Mouse (Mus musculus) G1E-ER4 (cell line): ENCODE results near the gene Arhgap42. TPM values are rescaled to one million over a fixed set of nuclear protein-coding genes. Genes with fewer than 3 reads are reported as not detected.

Experiments used
- GATA1 ChIP-seq: IDR thresholded peaks from one replicate; pipeline ENCODE4 v1.8.0; 2012; ENCODE audit warnings: low read length, inconsistent platforms
- polyA plus RNA-seq: library from polyadenylated mRNA; stranded (reverse); fragments of >175 nt; gene quantifications from 2 replicates; pipeline ENCODE4 v1.2.3, GENCODE M21; 2012

Arhgap42 gene
- polyA plus RNA-seq, result not detected in 2 replicates

DNA sequence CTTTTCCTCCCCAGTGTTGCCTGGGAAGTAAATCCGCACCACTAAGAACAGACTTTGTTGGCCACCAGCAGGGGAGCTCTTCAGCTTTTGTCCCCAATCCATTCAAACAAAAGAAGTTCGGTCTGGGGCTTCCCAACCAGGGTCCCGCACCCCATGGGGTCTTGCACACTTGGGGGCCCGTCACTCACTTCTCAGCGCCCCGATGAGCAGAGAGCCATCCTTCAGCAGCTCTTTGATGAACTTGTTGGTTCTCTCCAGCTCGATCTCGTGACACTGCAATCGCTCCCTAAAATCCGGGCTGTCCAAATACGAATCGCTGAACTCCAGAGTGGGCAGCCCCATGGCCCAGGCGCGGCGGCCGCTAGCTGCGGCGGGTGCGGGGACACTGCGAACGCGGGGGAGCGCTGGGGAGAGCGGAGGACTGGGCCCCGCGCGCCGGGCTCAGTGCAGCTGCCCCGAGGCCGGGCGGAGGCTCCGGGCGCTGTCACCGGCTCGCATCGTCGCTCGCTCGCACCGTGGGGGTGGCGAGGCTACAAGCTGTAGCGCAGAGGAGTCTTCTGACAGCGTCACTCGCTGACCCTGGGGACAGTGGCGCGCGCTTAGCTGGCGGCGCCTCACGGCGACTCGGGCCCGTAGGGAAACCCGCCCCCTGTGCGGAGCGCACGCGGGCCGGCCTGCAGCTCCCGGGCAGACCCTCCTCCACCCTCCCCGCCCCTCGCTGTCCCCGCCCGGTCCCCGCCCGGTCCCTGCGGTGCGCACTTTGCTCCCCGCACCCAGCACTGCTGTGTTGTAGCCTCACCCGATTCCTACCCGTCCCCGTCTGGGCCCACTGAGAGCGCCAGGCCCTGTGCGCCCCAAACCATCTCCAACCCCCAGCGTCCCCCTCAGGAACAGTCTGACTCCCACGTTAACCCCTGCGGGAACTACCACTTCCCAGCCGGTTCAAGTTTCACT is at the start of gene Arhgap42:
Arhgap42 (minus strand) TSS at position 664 of the 954 bp plus-strand sequence.
- TF ChIP-seq GATA1, result no peak

DNA sequence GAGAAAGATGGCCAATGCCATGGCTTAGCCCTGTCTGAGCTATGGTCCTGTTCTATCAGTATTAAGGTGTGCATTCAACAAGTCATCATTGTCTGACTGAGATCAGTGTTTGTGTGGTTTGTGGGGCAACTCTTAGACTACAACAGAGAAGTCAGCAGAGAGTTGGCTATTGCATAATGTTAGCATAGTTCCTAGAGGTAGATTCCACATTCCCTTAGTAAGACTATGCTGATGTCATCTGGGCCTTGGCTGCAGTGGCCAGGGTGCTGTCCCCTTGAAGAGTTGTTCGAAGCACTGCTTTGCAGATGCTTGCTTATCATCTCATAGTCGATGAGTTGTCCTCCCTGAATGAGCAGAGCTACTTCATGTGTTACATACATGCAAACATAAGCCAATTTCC is 49.2 kb upstream of the Arhgap42 start:
- no peak for TF ChIP-seq GATA1

DNA sequence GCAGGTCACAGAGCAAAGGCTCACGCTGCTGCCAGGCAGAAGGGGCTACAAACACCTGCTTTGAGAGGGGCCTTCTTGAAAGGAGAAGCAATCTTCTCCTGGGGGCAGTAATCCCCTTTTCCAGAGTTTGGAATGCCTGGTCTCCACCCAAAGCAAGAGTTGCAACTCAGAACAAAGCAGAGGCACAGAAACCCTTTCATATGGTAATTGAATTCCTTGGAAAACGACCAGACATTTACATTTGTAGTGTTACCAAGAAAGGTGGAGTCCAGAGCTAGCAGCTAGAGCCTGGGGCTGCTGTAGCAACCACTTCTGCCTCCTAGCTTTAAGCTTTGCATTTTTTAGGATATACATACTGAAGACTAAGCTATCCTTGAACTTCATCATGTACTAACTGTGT is 30.4 kb upstream of the Arhgap42 start:
- TF ChIP-seq GATA1, result no peak

DNA sequence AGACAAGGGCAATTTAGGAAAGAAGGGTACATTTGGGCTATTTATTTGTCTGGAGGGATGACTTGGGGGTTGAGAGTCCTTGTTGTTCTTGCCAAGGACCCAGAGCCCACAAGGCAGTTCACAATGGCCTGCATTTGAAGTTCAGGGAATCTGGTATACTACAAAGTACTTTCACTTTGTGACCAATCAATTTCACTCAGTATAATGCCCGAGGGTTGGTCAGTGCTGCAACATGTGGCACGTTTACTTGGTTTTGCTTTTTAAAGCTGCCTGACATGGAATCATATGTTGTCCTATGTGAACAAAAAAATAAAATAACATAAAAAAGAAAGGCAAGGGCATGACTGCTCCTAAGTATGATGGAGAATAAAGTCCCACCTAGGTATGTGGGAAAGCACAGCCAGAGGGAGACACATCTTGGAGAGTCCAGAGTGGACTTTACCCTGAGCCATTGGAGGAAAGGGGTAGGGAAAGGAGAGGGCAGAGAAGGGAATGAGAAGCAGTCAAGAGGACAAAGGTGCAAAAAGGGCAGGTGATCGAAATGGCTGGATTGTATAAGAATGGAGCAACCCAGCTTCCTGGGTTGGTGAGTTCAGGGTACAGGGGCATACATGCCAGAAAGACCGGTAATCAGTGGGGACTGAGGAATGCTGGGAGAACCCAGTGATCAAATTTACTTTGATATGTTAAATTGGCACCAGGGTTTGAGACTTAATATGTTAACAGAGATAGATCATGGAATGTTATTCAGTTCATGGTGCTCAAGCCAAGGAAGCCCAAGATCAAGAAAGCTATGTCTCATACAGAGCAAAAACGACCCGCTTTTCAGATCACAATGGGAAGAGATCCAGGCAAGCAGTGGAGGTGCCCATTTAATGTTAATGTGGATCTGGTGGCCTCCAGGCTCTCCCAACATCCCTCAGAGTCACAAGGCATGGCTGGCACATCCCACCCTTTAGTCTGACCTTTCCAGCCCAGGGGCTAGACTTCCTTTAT is 29.0 kb upstream of the Arhgap42 start:
- no peak for TF ChIP-seq GATA1

DNA sequence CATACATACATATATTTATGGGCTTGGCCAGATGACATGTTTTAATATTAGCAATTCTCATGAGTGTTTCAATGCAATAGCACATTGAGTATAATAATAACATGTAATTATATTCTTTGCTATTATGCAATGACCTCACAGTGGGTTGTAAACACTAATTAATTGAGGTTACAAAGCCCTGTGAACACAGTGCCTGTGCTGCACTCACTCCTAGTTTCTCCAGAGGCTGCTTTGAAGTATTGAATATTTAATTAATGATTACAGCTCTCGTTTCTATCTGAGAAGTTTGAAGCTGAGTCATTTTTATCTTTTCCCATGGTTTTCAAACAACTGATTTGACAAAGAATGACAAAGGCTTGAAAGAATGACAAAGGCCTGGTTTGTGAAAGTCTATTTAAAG is 24.6 kb upstream of the Arhgap42 start:
- TF ChIP-seq GATA1, result no peak

DNA sequence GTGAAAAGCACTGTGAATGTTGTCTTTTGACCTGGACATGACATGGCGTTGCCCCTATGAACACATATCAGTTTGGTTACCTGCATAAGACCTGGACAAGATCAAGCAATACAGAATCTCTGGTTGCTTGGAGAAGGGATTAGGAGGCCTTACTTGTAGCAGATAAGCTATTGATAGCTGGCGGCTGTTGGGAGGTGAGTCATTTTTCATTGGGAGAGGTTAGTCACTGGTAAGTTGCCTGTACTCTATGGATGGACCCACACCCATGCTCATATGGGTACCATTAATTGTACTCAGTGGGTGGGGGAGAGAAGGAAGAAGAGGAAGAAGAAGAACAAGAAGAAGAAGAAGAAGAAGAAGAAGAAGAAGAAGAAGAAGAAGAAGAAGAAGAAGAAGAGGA is 23.6 kb upstream of the Arhgap42 start:
- TF ChIP-seq GATA1, result no peak

DNA sequence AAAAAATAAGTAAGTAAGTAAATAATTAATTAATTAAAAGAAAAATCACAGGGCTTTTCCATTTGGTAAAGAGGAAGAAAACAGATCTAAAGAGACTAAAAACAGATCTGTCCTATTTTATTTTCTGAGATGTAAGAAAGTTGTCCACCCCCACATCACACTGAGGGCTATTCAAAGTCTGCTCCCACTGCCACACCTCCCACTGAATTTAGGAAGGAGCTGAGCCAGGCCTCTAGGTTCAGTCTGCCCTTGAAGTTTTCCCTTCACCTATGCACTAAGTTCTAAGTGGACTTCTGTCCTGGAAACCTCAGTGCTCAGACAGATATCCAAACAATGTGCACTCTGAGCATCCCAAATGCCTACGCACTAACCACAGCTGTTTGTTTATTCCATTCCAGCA is 15.9 kb upstream of the Arhgap42 start:
- TF ChIP-seq GATA1, result no peak

DNA sequence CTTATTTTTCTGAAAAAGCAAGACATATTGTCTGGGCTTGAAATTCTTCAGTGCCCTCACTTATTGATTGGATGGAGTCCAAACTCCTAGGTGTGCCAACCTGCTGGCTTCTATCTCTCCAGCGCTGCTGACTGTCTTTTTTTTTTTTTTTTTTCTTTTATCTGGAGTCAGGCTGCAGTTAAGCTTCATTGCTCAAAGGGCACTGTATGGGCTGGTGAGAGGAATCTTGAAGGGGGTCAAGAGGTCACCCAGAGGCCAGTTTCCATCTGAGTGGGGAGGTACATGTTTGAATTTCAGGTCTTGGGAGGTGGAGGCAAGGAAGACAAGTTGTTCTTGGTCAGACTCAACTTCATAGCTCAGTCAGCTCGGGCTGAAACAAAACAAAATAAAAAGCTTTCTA is 9.6 kb upstream of the Arhgap42 start:
- TF ChIP-seq GATA1, result no peak

DNA sequence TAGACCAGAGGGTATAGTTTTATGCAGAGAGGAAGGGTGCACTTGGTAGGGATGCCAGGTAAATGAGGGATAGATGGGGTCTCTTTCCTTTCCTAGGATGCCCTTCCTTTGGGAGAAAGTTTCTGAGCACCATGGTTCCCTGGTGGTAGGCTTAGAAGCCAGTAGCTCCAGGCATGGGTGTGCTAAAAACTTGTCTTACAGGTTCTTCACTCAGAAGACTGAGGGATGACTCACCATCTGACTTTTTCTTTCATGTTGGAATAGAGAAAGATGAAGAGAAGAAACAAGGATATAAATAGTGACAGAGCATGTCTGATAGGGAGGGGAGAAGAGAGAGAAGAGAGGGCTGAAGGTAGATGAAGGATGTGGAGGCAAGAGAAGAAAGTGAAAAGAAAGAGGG is 7.1 kb upstream of the Arhgap42 start:
- TF ChIP-seq GATA1, result no peak

DNA sequence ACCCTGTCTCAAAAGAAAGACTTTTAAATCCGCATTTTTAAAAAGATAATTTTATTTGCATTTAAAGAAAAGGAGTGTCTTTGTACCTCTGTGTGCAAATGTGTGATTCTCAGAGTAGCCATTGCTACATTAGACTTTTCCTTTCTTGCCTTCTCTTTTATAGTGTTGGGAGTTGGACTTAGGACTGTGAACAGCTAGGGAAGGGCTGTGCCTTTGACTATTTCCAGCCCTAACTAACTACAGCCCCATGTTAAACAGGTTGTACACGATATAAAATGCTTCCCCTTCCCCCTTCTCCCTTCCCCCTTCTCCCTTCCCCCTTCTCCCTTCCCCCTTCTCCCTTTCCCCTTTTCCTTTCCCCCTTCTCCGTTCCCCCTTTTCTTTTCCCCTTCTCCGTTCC is 4.9 kb upstream of the Arhgap42 start:
- no peak for TF ChIP-seq GATA1

DNA sequence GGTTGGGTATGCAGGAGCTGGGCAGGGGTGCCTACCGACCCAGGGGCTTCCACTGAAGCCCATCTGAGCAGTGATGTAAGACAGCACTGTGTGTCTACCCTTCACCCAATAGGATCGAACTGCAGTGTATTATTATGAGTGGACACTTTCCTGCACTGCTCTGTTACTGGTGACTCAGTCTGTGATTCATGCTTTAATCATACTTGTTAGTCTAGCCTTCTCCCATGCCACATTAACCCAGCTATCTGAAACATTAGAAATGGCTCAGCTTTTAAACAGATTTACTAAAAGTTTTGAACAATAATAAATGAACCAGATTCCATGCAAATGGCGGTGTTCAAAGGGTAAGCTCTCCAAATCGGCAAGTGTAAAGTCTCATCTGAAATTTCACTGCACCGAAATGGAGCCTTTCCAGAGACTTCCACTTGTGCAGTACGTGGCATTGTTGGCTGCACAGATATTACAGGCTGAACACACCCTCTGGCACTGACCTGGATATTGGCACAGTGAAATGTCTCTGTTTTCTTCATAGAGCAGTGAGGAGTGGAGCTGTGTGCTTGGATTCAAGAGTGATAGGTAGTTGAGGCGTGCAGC is 2.4 kb upstream of the Arhgap42 start:
- no peak for TF ChIP-seq GATA1

DNA sequence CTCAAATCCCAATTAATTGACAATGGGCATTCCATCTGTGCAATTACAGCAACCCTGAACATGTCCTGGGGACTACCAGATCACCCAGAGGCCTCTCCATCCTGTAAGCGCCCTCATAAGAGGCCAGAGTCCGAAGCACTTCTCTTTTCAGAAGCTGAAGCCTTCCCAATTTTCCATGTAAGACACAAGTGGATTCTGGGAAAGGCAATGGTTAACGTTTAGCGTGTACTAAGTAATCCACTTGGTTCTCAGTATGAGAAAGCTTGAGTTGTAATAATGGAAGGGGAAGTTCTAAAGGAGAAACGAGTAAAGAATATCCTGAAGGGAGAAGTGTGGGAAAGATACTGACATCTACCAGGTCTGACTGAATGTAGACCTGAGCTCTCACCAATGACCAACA is 1.4 kb downstream of the Arhgap42 start:
- TF ChIP-seq GATA1, result no peak

DNA sequence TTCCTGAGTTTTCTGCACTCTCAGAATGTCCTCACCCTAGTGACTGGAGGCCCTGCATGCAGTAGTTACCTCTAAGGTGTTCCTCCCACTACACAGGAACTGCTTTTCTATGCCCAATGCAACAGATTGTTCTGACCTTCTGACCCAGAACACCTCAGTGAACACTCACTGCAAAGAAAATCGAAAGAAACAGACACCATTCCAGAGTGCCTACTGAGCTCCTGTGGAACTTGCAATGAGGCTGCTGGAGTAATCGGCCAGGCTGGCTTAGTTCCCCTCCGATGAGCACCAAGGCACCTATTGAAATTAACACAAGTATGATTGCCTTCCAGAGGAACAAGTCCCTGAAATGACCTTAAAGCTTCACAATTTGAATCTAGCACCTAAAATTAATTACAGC is 9.2 kb downstream of the Arhgap42 start:
- TF ChIP-seq GATA1, result no peak

DNA sequence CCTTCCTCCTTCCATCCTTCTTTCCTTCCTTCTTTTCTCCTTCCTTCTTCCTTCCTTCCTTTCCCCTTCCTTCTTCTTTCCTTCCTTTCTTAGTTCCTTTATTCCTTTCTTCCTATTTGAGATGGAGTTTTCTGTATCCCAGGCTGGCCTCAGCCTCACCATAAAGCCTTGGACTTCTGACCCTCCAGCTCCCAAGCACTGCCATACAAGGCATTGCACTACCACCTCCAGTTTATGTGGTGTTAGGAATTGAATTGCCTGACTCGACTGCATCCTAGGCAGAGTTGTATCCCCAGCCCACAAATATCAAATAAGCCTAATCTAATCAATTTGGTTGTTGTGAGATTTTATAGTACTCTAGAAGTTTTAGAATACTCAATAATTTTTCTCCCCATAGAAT is 14.1 kb downstream of the Arhgap42 start:
- TF ChIP-seq GATA1, result no peak

DNA sequence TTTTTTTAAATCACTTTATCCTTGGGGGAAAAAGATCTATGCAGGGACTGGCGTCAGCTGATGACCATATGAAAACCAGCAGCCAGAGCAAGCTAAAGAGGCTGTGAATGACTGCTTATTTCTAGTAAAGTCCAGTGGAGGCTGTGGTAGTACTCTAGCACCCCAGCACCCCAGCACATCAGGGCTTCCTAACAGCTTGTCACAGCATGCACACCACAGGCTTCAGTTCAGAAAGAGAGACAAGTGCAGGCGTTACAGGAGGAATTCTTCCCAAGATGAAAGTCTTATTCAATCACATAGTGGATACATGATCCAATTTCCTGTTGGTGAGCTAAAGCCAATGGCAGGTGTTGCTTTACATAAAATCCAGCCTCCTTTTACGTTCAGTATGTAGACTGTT is 15.5 kb downstream of the Arhgap42 start:
- TF ChIP-seq GATA1, result no peak
